ENCODE assay signal across 8 mouse cellular contexts in the genomic region with DNA sequence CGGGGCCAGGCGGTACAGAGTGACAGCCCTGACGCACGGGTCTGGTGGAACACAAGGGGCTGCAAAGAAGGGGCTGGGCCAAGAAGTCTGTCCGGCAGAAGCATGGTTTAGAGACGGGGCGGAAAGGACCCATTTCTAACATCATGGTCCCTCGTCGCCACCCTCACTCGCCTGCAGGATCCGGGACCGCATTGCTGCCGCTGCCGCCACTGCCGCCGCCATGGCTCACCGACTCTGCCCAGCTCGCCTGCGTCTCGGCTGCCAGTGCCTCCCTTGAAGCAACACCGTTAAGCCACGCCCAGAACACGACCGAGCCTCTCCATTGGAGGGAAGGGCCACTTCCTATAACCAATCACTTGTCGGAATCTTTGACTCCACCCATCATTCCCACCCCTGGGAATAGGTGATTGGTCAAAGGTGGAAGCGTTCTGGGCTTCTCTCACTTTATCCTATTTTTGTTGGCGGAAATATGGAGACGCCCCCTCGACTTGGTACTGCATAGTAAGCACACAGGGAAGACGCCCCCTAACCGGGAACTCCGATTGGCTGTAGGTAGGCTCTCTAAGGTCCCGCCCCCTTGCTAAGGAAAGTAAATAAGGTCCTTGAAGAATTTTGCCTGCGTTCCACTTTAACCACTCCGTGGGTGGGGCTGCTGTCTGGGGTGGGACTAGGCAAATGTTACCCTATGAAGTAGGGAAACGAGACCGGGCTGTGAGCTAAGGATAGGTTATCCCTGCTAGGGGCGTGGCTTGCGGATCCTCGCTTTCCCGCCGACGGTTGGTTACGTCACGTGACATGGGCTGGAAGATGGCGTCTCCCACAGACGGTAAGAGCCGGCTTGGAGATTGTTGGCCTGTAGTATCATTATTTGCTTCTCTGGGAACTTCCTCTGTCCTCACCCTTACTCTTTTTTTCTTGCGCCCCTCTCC. TPM values are rescaled to one million over a fixed set of nuclear protein-coding genes. Genes with fewer than 3 reads are reported as not detected.
A peak's percentile ranks its signal among the peaks of the same experiment; 100 is the strongest.
DNase-seq lines count a peak whose midpoint lies in the region; ATAC-seq and TF ChIP-seq lines count a peak whose summit lies in the region.

A gene (minus strand): TSS at position 287 of the 929 bp plus-strand sequence.
A gene (plus strand): TSS at position 705 of the 929 bp plus-strand sequence.

- peak within 1 kb of the TSS; percentile 71 for H3K4me2 ChIP-seq in kidney, embryonic 14.5 days (replicated peaks; ENCODE audit: low read depth, low read length)
- peak within 1 kb of the TSS; percentile 91 for H3K4me2 ChIP-seq in limb, embryonic 15.5 days

- no peak for TF ChIP-seq POLR2A in bone marrow macrophage, adult 2 months (IDR thresholded peaks at IDR 0.05; ENCODE audit: borderline replicate concordance, low read depth, low read length)
- TF ChIP-seq POLR2A in embryonic fibroblast, embryonic 13.5 days (IDR thresholded peaks at IDR 0.05; ENCODE audit: low read depth, low read length) = peak; percentile 91

- H3K9me3 ChIP-seq in kidney, embryonic 14.5 days (ENCODE audit: control insufficient read depth, low read length) = no peaks in the 10 kb centered on the region
- no peaks in the 10 kb centered on the region for H3K9me3 ChIP-seq in limb, embryonic 15.5 days

- peak within 1 kb of the TSS; percentile 67 for H3K9ac ChIP-seq in kidney, embryonic 14.5 days (ENCODE audit: low read depth, low read length)
- peak within 1 kb of the TSS; percentile 64 for H3K9ac ChIP-seq in limb, embryonic 15.5 days

- under 1% methylated on average over 49 of the region's 49 CpGs for WGBS in kidney, embryonic 14.5 days
- WGBS in limb, embryonic 15.5 days = under 1% methylated on average over 49 of the region's 49 CpGs

- H3K36me3 ChIP-seq in kidney, embryonic 14.5 days (ENCODE audit: control insufficient read depth, insufficient read depth, low read length) = no peaks in the 10 kb centered on the region
- no peaks in the 10 kb centered on the region for H3K36me3 ChIP-seq in limb, embryonic 15.5 days

- TF ChIP-seq CTCF in bone marrow macrophage, adult 2 months (IDR thresholded peaks at IDR 0.05; ENCODE audit: low read depth, low read length) = no peak
- TF ChIP-seq CTCF in embryonic fibroblast, embryonic 13.5 days (IDR thresholded peaks at IDR 0.05; ENCODE audit: borderline replicate concordance, insufficient read depth, low read length) = no peak

- H3K27me3 ChIP-seq in kidney, embryonic 14.5 days (ENCODE audit: control insufficient read depth, insufficient read depth, low read length) = no peaks in the 10 kb centered on the region
- H3K27me3 ChIP-seq in limb, embryonic 15.5 days = no peaks in the 10 kb centered on the region; the same call in 1 of the 2 replicates

- peaks cover 10% of the 10 kb centered on the region for H3K4me1 ChIP-seq in bone marrow macrophage, adult 2 months (ENCODE audit: control insufficient read depth, insufficient read depth, low read length)
- H3K4me1 ChIP-seq in embryonic fibroblast, embryonic 13.5 days (ENCODE audit: control insufficient read depth, insufficient read depth, low read length) = peaks cover 3% of the 10 kb centered on the region; the same call in 1 of the 2 replicates
- H3K4me1 ChIP-seq in kidney, embryonic 14.5 days (ENCODE audit: control insufficient read depth, insufficient read depth, low read length) = 0 out of 2 replicates have a peak, but pooled peaks cover 3% of the 10 kb centered on the region
- H3K4me1 ChIP-seq in limb, embryonic 15.5 days = peaks cover 12% of the 10 kb centered on the region

- peak within 1 kb of the TSS; percentile 80 for H3K4me3 ChIP-seq in bone marrow macrophage, adult 2 months (ENCODE audit: insufficient read depth, low read length)
- peak within 1 kb of the TSS; percentile 92 for H3K4me3 ChIP-seq in embryonic fibroblast, embryonic 13.5 days (ENCODE audit: insufficient read depth, low read length)
- peak within 1 kb of the TSS; percentile 65 for H3K4me3 ChIP-seq in kidney, embryonic 14.5 days (ENCODE audit: low read length)
- peak within 1 kb of the TSS; percentile 66 for H3K4me3 ChIP-seq in limb, embryonic 15.5 days

- ATAC-seq in kidney, embryonic 14.5 days (ENCODE audit: low FRiP score, low TSS enrichment) = peak; percentile 99
- ATAC-seq in limb, embryonic 15.5 days (ENCODE audit: insufficient number of reproducible peaks, low FRiP score, low TSS enrichment, low read depth) = peak; percentile 99

- peak within 1 kb of the TSS; percentile 39 for H3K27ac ChIP-seq in bone marrow macrophage, adult 2 months (ENCODE audit: insufficient read depth, low read depth, low read length)
- H3K27ac ChIP-seq in embryonic fibroblast, embryonic 13.5 days (ENCODE audit: insufficient read depth, low read length) = no peak within 1 kb of the TSS
- H3K27ac ChIP-seq in kidney, embryonic 14.5 days (ENCODE audit: low read depth, low read length) = peak within 1 kb of the TSS; percentile 33
- peak within 1 kb of the TSS; percentile 72 for H3K27ac ChIP-seq in limb, embryonic 15.5 days

- peak; percentile 99 for DNase-seq in A20 (ENCODE audit: low read depth, low spot score)
- peak; percentile 100 for DNase-seq in heart, adult 9 months (ENCODE audit: low spot score in 2 of 2)
- DNase-seq in monocyte, adult 2 months (ENCODE audit: low read depth in 1 of 2, low spot score in 2 of 2) = peak; percentile 94 to 97
- DNase-seq in spleen, postnatal 36 days (ENCODE audit: low spot score in 2 of 2) = peak; percentile 97 to 100

RNA-seq across cellular contexts. Expression of the first gene that starts in this region (rescaled TPM):
- 15.0 and 18.3 TPM in 2 replicates for polyA plus RNA-seq in bone marrow macrophage, adult 2 months (2012; ENCODE audit: insufficient read depth, insufficient read length, missing spikeins)
- 14.2 and 19.1 TPM in 2 replicates for polyA plus RNA-seq in embryonic fibroblast, embryonic 13.5 days (2011; ENCODE audit: insufficient read length, low read depth, missing spikeins)
- 25.0 and 50.2 TPM in 2 replicates for polyA plus RNA-seq in kidney, embryonic 14.5 days (2014; fragmentation: Nextera tagmentation; extraction: Ambion mirVana)
- polyA plus RNA-seq in limb, embryonic 15.5 days (2015; fragmentation: Nextera tagmentation; extraction: Ambion mirVana) = 35.8 and 37.8 TPM in 2 replicates

RNA-seq across cellular contexts. Expression of the second gene that starts in this region (rescaled TPM):
- 10.3 and 13.7 TPM in 2 replicates for polyA plus RNA-seq in bone marrow macrophage, adult 2 months (2012; ENCODE audit: insufficient read depth, insufficient read length, missing spikeins)
- 10.3 and 14.5 TPM in 2 replicates for polyA plus RNA-seq in embryonic fibroblast, embryonic 13.5 days (2011; ENCODE audit: insufficient read length, low read depth, missing spikeins)
- 21.0 and 23.2 TPM in 2 replicates for polyA plus RNA-seq in kidney, embryonic 14.5 days (2014; fragmentation: Nextera tagmentation; extraction: Ambion mirVana)
- polyA plus RNA-seq in limb, embryonic 15.5 days (2015; fragmentation: Nextera tagmentation; extraction: Ambion mirVana) = 19.5 and 19.6 TPM in 2 replicates
